Mouse (Mus musculus): ENCODE measurements around the gene St6gal1. TPM values are rescaled to one million over a fixed set of nuclear protein-coding genes. Genes with fewer than 3 reads are reported as not detected.

The St6gal1 gene
- polyA plus RNA-seq, 1 experiment, result 5.7 TPM

- no peak overlapping the region for H3K4me3 ChIP-seq
- H3K79me2 ChIP-seq (ENCODE audit: control insufficient read depth, insufficient read depth), result no peaks in the 10 kb centered on the region
- H3K4me2 ChIP-seq (ENCODE audit: low read depth), result no peak overlapping the region
- H3ac ChIP-seq (ENCODE audit: control insufficient read depth, insufficient read length), result no peak overlapping the region
- H3K36me3 ChIP-seq (ENCODE audit: control insufficient read depth, insufficient read depth), result no peaks in the 10 kb centered on the region
- no peaks in the 10 kb centered on the region for H3K27me3 ChIP-seq (ENCODE audit: control insufficient read depth, insufficient read depth, insufficient read length)
- TF ChIP-seq MYOD1 (IDR thresholded peaks at IDR 0.05; ENCODE audit: control insufficient read depth in 1 of 3, insufficient read length in 2 of 3, low read depth in 2 of 3) (no peak), POLR2AphosphoS2 (IDR thresholded peaks at IDR 0.05; ENCODE audit: insufficient read length, low read depth) (no peak), TCF12 (IDR thresholded peaks at IDR 0.05; ENCODE audit: insufficient read depth, poor library complexity, severe bottlenecking) (no peak), SRF (IDR thresholded peaks at IDR 0.05; ENCODE audit: control insufficient read depth, insufficient read length, low read depth) (no peak)
Measured at GRCm38 (mm10) chr16:23269056-23269983, 44.8 kb downstream of the St6gal1 start.

- Histone ChIP-seq H3K36me3 (ENCODE audit: control insufficient read depth, insufficient read depth) (no peaks in the 10 kb centered on the region), H3K4me3 (no peak overlapping the region), H3K4me2 (ENCODE audit: low read depth) (peak overlapping the region; percentile 20), H3K79me2 (ENCODE audit: control insufficient read depth, insufficient read depth) (no peaks in the 10 kb centered on the region), H3ac (ENCODE audit: control insufficient read depth, insufficient read length) (no peak overlapping the region), H3K27me3 (ENCODE audit: control insufficient read depth, insufficient read depth, insufficient read length) (no peaks in the 10 kb centered on the region)
- no peak for TF ChIP-seq E2F4 (IDR thresholded peaks at IDR 0.05; ENCODE audit: insufficient read depth)
- peak; percentile 66 to 76 (median 76) for TF ChIP-seq MYOD1 (IDR thresholded peaks at IDR 0.05; ENCODE audit: control insufficient read depth in 1 of 3, insufficient read length in 2 of 3, low read depth in 2 of 3)
- TF ChIP-seq POLR2A (IDR thresholded peaks at IDR 0.05; ENCODE audit: insufficient read length, low read depth), result no peak
- TF ChIP-seq CEBPB (IDR thresholded peaks at IDR 0.05; ENCODE audit: insufficient read depth, poor library complexity, severe bottlenecking), result no peak
- TF ChIP-seq TCF3 (IDR thresholded peaks at IDR 0.05; ENCODE audit: insufficient read length, low read depth), result no peak
- no peak for TF ChIP-seq POLR2AphosphoS2 (IDR thresholded peaks at IDR 0.05; ENCODE audit: insufficient read length, low read depth)
- peak in 2 of 3 experiments; percentile 75 to 76 for TF ChIP-seq MYOG (IDR thresholded peaks at IDR 0.05; ENCODE audit: control insufficient read depth in 1 of 3, insufficient read depth in 1 of 3, insufficient read length in 2 of 3, low read depth in 2 of 3)
- TF ChIP-seq USF1 (IDR thresholded peaks at IDR 0.05; ENCODE audit: low read depth), result peak; percentile 4
- TF ChIP-seq REST (IDR thresholded peaks at IDR 0.05; ENCODE audit: insufficient read depth, insufficient read length), result no peak
- TF ChIP-seq SRF (IDR thresholded peaks at IDR 0.05; ENCODE audit: control insufficient read depth, insufficient read length, low read depth), result no peak
- TF ChIP-seq TCF12 (IDR thresholded peaks at IDR 0.05; ENCODE audit: insufficient read depth, poor library complexity, severe bottlenecking), result peak; percentile 48
Measured at GRCm38 (mm10) chr16:23269984-23270912, 45.7 kb downstream of the St6gal1 start.

DNA sequence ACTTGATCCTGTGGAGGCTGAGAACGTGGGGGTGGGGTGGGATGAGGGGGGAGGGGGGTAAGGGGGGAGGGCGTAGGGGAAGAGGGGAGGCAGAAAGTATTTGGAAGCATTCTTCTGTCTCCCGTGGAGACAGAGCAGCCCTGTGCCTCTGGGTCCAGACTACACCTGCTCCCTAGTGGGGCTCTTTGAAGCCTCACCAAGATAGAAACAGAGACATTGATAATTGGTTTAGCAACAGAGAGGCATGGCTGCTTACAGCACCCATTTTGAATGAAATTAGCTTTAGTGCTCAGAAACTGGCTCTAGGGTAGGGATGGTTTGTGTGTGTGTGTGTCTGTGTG, 46.3 kb downstream of the St6gal1 start:
- Histone ChIP-seq H3K4me3 (no peak overlapping the region), H3K27me3 (ENCODE audit: control insufficient read depth, insufficient read depth, insufficient read length) (no peaks in the 10 kb centered on the region)

DNA sequence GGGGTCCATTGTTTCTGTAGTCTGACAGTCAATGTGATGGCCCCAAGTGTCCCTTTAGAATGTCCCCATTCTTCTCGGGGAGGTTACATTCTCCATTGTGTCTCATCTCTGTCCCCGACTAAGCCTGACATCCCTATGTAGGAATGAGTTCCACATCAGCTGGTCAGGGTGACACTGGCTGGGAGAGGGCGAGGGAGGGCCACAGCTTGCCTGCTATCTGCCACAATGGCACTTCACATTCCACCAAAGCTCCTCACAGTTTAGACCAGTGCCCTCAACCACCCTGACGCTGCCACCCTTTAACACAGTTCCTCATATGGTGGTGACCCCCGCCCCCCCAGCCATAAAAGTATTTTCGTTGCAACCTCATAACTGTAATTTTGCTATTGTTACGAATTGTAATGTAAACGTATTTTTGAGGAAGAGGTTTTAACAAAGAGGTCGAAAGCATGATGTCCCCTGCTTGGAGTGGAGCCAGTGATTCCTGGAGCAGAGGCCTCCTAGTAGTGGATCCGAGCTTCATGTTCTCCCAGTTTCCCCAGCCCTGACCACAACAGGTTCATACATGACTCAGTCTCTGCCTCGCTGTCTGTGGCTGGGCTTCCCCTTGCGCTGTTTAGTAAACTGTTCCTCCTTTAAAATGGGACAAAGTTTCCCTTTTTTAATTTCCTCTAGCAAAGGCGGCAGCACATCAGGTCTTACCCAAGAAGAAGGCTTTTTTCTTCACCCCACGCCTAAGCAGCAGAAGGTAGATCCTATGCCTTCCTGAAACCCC, 47.4 kb downstream of the St6gal1 start:
- no peak overlapping the region for H3ac ChIP-seq (ENCODE audit: control insufficient read depth, insufficient read length)

More for the DNA sequence above, 46.3 kb downstream of the St6gal1 start:
- Histone ChIP-seq H3K79me2 (ENCODE audit: control insufficient read depth, insufficient read depth) (peaks cover 3% of the 10 kb centered on the region), H3K4me2 (ENCODE audit: low read depth) (peak overlapping the region; percentile 56), H3ac (ENCODE audit: control insufficient read depth, insufficient read length) (no peak overlapping the region), H3K36me3 (ENCODE audit: control insufficient read depth, insufficient read depth) (no peaks in the 10 kb centered on the region)
- TF ChIP-seq USF1 (IDR thresholded peaks at IDR 0.05; ENCODE audit: low read depth), result no peak
- no peak for TF ChIP-seq MYOD1 (IDR thresholded peaks at IDR 0.05; ENCODE audit: control insufficient read depth in 1 of 3, insufficient read length in 2 of 3, low read depth in 2 of 3)
- no peak for TF ChIP-seq TCF12 (IDR thresholded peaks at IDR 0.05; ENCODE audit: insufficient read depth, poor library complexity, severe bottlenecking)
- TF ChIP-seq TCF3 (IDR thresholded peaks at IDR 0.05; ENCODE audit: insufficient read length, low read depth), result no peak
- TF ChIP-seq CEBPB (IDR thresholded peaks at IDR 0.05; ENCODE audit: insufficient read depth, poor library complexity, severe bottlenecking), result no peak

More for the DNA sequence above, 47.4 kb downstream of the St6gal1 start:
- Histone ChIP-seq H3K4me2 (ENCODE audit: low read depth) (peak overlapping the region; percentile 69), H3K36me3 (ENCODE audit: control insufficient read depth, insufficient read depth) (no peaks in the 10 kb centered on the region), H3K4me3 (no peak overlapping the region), H3K79me2 (ENCODE audit: control insufficient read depth, insufficient read depth) (peaks cover 5% of the 10 kb centered on the region), H3K27me3 (ENCODE audit: control insufficient read depth, insufficient read depth, insufficient read length) (no peaks in the 10 kb centered on the region)
- TF ChIP-seq MYOG (IDR thresholded peaks at IDR 0.05; ENCODE audit: control insufficient read depth in 1 of 3, insufficient read depth in 1 of 3, insufficient read length in 2 of 3, low read depth in 2 of 3) (peak in 2 of 3 experiments; percentile 18 to 72), MYOD1 (IDR thresholded peaks at IDR 0.05; ENCODE audit: control insufficient read depth in 1 of 3, insufficient read length in 2 of 3, low read depth in 2 of 3) (peak in 2 of 3 experiments; percentile 62 to 77), TCF3 (IDR thresholded peaks at IDR 0.05; ENCODE audit: insufficient read length, low read depth) (no peak), E2F4 (IDR thresholded peaks at IDR 0.05; ENCODE audit: insufficient read depth) (no peak)
